Mouse (Mus musculus) left cerebral cortex, postnatal 4 days (tissue): ENCODE measurements around the gene Chrm4. TPM values are rescaled to one million over a fixed set of nuclear protein-coding genes. Genes with fewer than 3 reads are reported as not detected.
A peak's percentile ranks its signal among the peaks of the same experiment; 100 is the strongest.

Source experiments
- DNase-seq: peaks from one replicate; pipeline ENCODE4 v3.0.0-alpha.2; 2022
- intact Hi-C: fragments of 180-260 bp; cut with DNase I; formaldehyde crosslinking; loops from one replicate; pipeline ENCODE4 v1.15.1; 2025
- total RNA-seq, 2 experiments: library from RNA; stranded (reverse); gene quantifications; 2 replicates each; pipeline ENCODE4 v1.2.3; 2021

The Chrm4 gene
- total RNA-seq, 2 experiments from 2014 or later: 10.8 to 12.2 TPM

- DNase-seq: peak; percentile 82
- intact Hi-C loops: loop anchor here (5.0 kb wide), 1 partner anchor 145 kb away; no protein-coding TSS in a partner anchor
These were observed 5.1 kb upstream of the Chrm4 start for GRCm38 (mm10) chr2:91921790-91922570.

- intact Hi-C loops: loop anchor here (5.0 kb wide), 1 partner anchor 145 kb away; no protein-coding TSS in a partner anchor
These were observed 4.2 kb upstream of the Chrm4 start for GRCm38 (mm10) chr2:91922586-91923414.

GRCm38 (mm10) chr2:91923415-91924337 is 3.4 kb upstream of the Chrm4 start:
- intact Hi-C loops: loop anchor here (5.0 kb wide), 1 partner anchor 146 kb away; no protein-coding TSS in a partner anchor
- peak; percentile 82 for DNase-seq

More at GRCm38 (mm10) chr2:91922586-91923414, 4.2 kb upstream of the Chrm4 start:
- no peak for DNase-seq

- intact Hi-C loops: loop anchor here (5.0 kb wide), 1 partner anchor 147 kb away; no protein-coding TSS in a partner anchor
These were observed 2.3 kb upstream of the Chrm4 start for GRCm38 (mm10) chr2:91924726-91925125.

GRCm38 (mm10) chr2:91925442-91925841 is 1.6 kb upstream of the Chrm4 start:
- intact Hi-C loops: no loop called here

More at GRCm38 (mm10) chr2:91924726-91925125, 2.3 kb upstream of the Chrm4 start:
- no peak for DNase-seq

GRCm38 (mm10) chr2:91927826-91928533 is 931 bp downstream of the Chrm4 start:
- peak; percentile 86 for DNase-seq
- intact Hi-C loops: no loop called here

More at GRCm38 (mm10) chr2:91925442-91925841, 1.6 kb upstream of the Chrm4 start:
- no peak for DNase-seq

- intact Hi-C loops: no loop called here
- no peak for DNase-seq
These were observed 1.7 kb downstream of the Chrm4 start for GRCm38 (mm10) chr2:91928534-91929350.

GRCm38 (mm10) chr2:91929455-91929854 is 2.4 kb downstream of the Chrm4 start:
- DNase-seq: no peak
- intact Hi-C loops: no loop called here

- DNase-seq: peak; percentile 78
- intact Hi-C loops: no loop called here
These were observed 2.9 kb downstream of the Chrm4 start for GRCm38 (mm10) chr2:91929936-91930335.

- intact Hi-C loops: no loop called here
- no peak for DNase-seq
These were observed 3.8 kb downstream of the Chrm4 start for GRCm38 (mm10) chr2:91930761-91931291.

GRCm38 (mm10) chr2:91931328-91932159 is 4.5 kb downstream of the Chrm4 start:
- intact Hi-C loops: no loop called here
- DNase-seq: peak; percentile 84

- no peak for DNase-seq
- intact Hi-C loops: no loop called here
These were observed 5.2 kb downstream of the Chrm4 start, which contains the start of gene Mdk for GRCm38 (mm10) chr2:91932160-91932711. Mdk (minus strand) TSS chr2:91932297.

GRCm38 (mm10) chr2:91932737-91933350 is 5.8 kb downstream of the Chrm4 start:
- no peak for DNase-seq
- intact Hi-C loops: no loop called here

- DNase-seq: no peak
- intact Hi-C loops: no loop called here
These were observed 6.4 kb downstream of the Chrm4 start for GRCm38 (mm10) chr2:91933471-91933870.

GRCm38 (mm10) chr2:91934016-91934415 is 7.0 kb downstream of the Chrm4 start:
- intact Hi-C loops: no loop called here

GRCm38 (mm10) chr2:91934826-91935525 is 7.9 kb downstream of the Chrm4 start:
- no peak for DNase-seq
- intact Hi-C loops: no loop called here

More at GRCm38 (mm10) chr2:91934016-91934415, 7.0 kb downstream of the Chrm4 start:
- no peak for DNase-seq
